Mouse (Mus musculus) megakaryocyte, embryonic 14.5 days (primary cell): ENCODE data around the gene Il23a. TPM values are rescaled to one million over a fixed set of nuclear protein-coding genes. Genes with fewer than 3 reads are reported as not detected.
"Not testable (repeated sequence)": the region's sequence is repeated elsewhere in the genome, so short reads cannot be mapped to it uniquely, and the experiment has no call there.

ENCODE experiments used
- H3K27me3 ChIP-seq: replicated peaks from 2 replicates; pipeline ENCODE3; 2012; ENCODE audit warnings: inconsistent platforms
- H3K36me3 ChIP-seq: replicated peaks from 2 replicates; pipeline ENCODE3; 2012; ENCODE audit warnings: low read length, inconsistent platforms, mixed read lengths
- H3K4me1 ChIP-seq: 2 replicates; pipeline ENCODE4 v1.6.1; 2012; ENCODE audit warnings: inconsistent platforms
- H3K4me3 ChIP-seq: replicated peaks from 2 replicates; pipeline ENCODE3; 2012; ENCODE audit warnings: moderate library complexity, mild to moderate bottlenecking, inconsistent platforms
- H3K9me3 ChIP-seq: 2 replicates; pipeline ENCODE4 v1.6.1; 2012; ENCODE audit warnings: inconsistent platforms
- FLI1 ChIP-seq: IDR thresholded peaks from 2 replicates; pipeline ENCODE4 v1.6.1; 2012; ENCODE audit warnings: low read length, inconsistent platforms, mixed read lengths
- GATA1 ChIP-seq: IDR thresholded peaks from 3 replicates; pipeline ENCODE4 v1.6.1; 2012; ENCODE audit warnings: mixed read lengths, low read length, inconsistent platforms, borderline replicate concordance
- polyA plus RNA-seq: library from polyadenylated mRNA; stranded (reverse); fragments of >175 nt; gene quantifications from 2 replicates; pipeline ENCODE4 v1.2.3, GENCODE M21; 2012; ENCODE audit warnings: low replicate concordance; ENCODE audit not compliant: insufficient read depth

Il23a gene
- polyA plus RNA-seq, 1 experiment: 0.49 TPM

DNA sequence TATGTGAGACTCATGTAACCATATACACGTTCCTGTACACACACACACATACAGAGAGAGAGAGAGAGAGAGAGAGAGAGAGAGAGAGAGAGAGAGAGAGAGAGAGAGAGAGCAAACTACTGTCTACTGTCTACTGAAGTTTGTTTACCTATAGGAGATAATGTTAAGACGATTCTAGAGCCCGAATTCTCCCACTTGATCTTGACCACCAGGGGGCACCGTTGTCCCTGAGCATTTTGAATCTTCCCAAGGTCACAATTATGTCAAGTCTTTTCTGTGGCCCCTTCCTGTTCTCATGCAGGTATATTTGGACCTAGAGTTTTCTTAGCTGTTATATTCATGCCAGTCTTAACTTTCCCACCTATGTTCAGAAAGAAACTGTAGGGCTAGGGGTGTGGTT, 37.0 kb upstream of the Il23a start:
- Histone ChIP-seq H3K4me1 (peaks cover 60% of the 10 kb centered on the region), H3K27me3 (no peaks in the 10 kb centered on the region), H3K9me3 (no peaks in the 10 kb centered on the region), H3K36me3 (no peaks in the 10 kb centered on the region), H3K4me3 (no peak overlapping the region)
- TF ChIP-seq FLI1 (no peak), GATA1 (no peak)

DNA sequence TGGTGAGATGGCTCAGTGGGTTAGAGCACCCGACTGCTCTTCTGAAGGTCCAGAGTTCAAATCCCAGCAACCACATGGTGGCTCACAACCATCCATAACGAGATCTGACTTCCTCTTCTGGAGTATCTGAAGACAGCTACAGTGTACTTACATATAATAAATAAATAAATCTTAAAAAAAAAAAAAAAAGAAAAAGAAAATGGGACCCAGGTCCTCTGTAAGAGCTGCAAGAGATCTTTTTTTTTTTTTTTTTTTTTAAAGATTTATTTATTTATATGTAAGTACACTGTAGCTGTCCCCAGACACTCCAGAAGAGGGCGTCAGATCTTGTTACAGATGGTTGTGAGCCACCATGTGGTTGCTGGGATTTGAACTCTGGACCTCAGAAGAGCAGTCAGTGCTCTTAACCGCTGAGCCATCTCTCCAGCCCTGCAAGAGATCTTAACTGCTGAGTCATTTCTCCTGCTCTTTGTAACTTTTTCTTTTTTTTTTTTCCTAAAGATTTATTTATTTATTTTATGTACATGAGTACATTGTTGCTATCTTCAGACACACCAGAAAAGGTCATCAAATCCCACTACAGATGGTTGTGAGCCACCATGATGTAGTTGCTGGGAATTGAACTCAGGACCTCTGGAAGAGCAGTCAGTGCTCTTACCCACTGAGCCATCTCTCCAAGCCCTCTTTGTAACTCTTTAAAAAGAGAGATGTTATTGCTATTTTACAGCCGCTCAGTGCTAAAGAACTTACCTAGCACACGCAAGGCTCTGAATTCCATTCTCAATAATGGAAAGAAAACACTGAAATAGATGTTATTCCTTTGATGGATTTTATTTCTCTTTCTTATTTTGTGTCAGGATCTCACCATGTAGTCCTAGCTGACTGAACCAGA, 34.1 kb upstream of the Il23a start:
- not testable (repeated sequence) for H3K9me3 ChIP-seq, H3K4me3 ChIP-seq, H3K27me3 ChIP-seq
- peaks cover 17% of the 10 kb centered on the region for H3K36me3 ChIP-seq
- peaks cover 43% of the 10 kb centered on the region for H3K4me1 ChIP-seq

DNA sequence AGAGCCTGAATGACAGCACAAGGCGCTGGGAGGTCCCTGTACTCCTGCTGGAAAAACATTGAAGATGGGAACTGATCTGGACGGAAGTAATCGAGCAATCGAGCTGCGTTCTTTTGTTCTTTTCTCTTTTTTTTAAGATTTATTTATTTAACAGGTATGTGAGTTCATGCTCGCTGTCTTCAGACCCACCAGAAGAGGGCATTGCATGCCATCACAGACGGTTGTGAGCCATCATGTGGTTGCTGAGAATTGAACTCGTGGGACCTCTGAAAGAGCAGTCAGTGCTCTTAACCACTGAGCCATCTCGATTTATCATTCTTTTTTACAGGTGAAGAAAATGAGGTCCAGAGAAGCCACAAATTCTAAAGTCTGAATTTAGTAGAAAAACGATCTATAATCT, 29.1 kb upstream of the Il23a start:
- Histone ChIP-seq H3K27me3 (no peaks in the 10 kb centered on the region), H3K36me3 (peaks cover 45% of the 10 kb centered on the region), H3K4me3 (no peak overlapping the region), H3K4me1 (peaks cover 38% of the 10 kb centered on the region), H3K9me3 (no peaks in the 10 kb centered on the region)
- TF ChIP-seq FLI1 (no peak), GATA1 (no peak)

DNA sequence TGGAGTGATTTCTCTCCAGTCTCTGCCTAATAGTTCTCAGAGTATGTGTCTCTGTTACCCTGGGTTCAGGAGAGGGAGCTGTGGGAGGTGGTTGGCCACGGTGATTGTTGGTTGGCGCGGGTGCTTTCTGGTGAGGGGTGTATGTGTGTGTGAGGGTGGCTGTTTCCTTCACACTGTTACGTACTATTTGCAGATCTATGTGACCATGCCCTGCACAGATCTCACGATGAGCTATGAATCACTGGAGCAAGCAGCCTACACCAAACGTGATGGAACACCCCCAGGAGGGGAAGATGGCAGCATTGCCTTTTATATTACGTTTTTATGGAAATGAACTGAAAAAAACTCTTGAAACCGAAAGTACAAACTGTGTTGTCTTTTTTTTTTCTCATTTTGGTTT, 28.3 kb upstream of the Il23a start:
- Histone ChIP-seq H3K36me3 (peaks cover 45% of the 10 kb centered on the region), H3K27me3 (no peaks in the 10 kb centered on the region), H3K9me3 (no peaks in the 10 kb centered on the region), H3K4me3 (no peak overlapping the region), H3K4me1 (peaks cover 35% of the 10 kb centered on the region)
- TF ChIP-seq GATA1 (no peak), FLI1 (no peak)

DNA sequence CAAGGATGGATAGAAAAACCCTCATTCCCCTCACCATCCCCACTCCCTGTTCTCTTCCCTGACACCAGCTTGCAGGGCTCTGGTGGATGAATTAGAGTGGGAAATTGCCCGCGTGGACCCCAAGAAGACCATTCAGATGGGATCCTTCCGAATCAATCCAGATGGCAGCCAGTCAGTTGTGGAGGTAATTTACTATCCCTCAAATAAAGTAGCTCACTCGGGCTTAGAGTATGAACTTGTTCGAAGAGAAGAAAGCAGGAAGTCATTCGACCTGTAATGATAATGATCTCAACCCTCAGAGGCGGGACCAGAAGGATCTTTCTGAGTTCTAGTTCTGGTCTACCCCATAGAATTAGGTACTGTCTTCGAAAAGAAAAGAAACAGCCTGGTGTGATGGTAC, 25.0 kb upstream of the Il23a start:
- Histone ChIP-seq H3K36me3 (peaks cover 61% of the 10 kb centered on the region), H3K9me3 (no peaks in the 10 kb centered on the region), H3K27me3 (no peaks in the 10 kb centered on the region), H3K4me1 (peaks cover 22% of the 10 kb centered on the region), H3K4me3 (peak overlapping the region; percentile 95)
- no peak for TF ChIP-seq FLI1
- TF ChIP-seq GATA1: no peak

DNA sequence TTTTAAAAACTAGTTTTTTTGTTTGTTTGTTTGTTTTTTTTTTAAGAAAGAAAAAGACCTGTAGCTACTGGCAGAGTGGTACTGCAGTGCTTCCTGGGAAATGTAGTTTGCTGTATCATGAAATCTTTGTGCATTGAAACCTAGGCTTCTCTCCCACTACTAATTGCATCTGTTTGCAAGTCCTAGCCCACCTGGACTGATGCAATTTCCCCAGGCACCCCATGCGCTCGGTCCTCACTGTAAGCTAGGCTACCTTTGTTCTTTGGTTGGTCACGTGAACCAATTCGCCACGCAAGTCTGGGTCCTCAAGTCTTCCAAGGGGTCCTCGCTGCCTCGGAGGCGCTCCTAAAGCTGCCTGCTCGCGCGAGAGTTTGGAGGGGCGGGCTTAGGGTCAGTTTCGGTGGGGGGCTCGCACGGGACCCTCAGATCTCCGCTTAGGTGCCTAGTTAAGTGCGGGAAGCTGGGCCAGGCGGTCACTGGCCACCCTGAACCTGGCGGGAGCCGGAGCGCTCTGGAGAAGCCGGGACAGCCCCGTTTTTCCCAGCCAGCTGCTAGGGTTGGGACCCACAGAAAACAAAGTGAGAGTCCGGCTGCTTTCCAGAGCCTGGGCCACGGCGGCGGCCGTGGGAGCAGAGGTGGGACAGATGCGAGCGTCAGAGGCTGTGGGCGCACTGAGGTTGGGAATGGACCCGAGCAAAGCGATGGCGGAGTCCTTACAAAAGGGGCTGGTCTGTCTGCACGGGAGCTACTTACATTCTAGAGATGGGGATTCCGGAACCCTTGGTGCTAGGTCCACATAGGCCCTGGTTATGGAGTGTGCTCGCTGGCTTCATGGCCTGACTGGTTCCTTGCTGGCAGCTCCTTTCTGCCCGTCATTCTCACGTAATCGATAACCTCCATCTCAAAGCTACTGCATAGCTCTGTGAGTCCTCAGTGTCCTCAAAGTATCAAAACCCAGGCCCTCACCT, 23.9 kb upstream of the Il23a start, which contains the start of gene Cnpy2:
Gene Cnpy2, plus strand, starts transcription at position 319 of the 968 bp plus-strand sequence.
- Histone ChIP-seq H3K4me1 (peaks cover 22% of the 10 kb centered on the region), H3K4me3 (peak within 1 kb of the TSS; percentile 95), H3K9me3 (no peaks in the 10 kb centered on the region), H3K36me3 (peaks cover 62% of the 10 kb centered on the region), H3K27me3 (no peaks in the 10 kb centered on the region)
- no peak for TF ChIP-seq FLI1
- TF ChIP-seq GATA1: no peak

DNA sequence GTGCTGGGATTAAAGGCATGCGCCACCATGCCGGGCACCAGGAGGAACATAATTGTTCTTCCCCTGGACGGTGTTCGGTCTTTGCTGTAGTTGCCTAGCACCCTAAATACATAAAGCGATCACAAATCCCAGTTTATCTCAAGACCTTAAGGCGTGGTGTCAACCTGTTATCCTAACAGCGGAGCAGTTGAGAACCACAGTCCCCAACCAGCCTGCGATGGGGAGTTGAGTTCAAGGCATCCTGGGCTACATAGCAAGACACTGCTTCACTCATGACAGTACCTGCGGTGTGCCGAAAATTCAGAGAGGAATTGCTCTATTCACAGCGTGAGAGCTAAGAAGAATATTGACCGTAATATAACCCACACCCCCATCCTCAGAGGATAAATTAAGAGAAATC, 23.1 kb upstream of the Il23a start:
- Histone ChIP-seq H3K4me3 (peak overlapping the region; percentile 95), H3K36me3 (peaks cover 62% of the 10 kb centered on the region), H3K9me3 (no peaks in the 10 kb centered on the region), H3K27me3 (no peaks in the 10 kb centered on the region), H3K4me1 (peaks cover 22% of the 10 kb centered on the region)
- TF ChIP-seq GATA1 (no peak), FLI1 (no peak)

DNA sequence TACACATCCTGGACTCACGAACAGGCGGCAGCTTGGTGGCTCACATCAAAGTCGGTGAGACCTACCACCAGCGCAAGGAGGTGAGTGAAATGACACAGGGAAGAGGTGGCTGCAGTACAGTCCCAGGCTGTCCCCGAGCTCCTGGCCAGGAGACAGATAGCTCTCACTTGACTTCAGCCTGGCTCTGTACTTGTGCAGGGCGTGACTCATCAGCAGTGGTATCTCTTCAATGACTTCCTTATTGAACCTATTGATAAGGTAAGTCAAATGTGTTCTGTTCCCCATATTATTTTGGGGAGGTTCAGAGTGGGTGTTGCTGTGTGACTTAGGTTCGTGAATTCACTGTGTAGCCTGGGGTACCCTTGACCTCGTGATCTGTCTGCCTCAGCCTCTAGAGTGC, 17.0 kb upstream of the Il23a start:
- TF ChIP-seq FLI1 (no peak), GATA1 (no peak)
- Histone ChIP-seq H3K4me3 (no peak overlapping the region), H3K27me3 (no peaks in the 10 kb centered on the region), H3K4me1 (peaks cover 15% of the 10 kb centered on the region), H3K9me3 (no peaks in the 10 kb centered on the region), H3K36me3 (peaks cover 97% of the 10 kb centered on the region)

DNA sequence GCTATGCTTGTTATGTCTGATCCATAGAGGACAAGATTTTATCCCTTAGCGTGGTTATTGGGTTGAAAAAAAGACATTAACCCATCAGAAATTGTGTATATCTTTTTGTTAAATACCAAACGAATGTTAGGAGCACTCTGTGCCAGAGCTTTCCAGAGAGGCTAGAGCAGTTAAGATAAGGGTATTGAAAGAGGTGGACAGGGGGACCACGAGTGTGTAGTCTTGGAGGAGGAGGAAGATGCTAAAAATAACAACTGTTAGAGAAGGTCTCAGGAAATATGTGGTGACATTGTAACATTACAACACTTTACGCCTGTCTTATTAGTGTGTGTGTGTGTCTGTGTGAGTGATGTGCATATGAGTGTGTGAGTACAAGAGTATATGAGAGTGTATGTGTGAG, 12.3 kb upstream of the Il23a start:
- H3K4me1 ChIP-seq: peaks cover 22% of the 10 kb centered on the region
- H3K9me3 ChIP-seq: no peaks in the 10 kb centered on the region
- no peaks in the 10 kb centered on the region for H3K27me3 ChIP-seq
- no peak overlapping the region for H3K4me3 ChIP-seq
- TF ChIP-seq FLI1 (no peak), GATA1 (no peak)
- H3K36me3 ChIP-seq: peaks cover 92% of the 10 kb centered on the region

DNA sequence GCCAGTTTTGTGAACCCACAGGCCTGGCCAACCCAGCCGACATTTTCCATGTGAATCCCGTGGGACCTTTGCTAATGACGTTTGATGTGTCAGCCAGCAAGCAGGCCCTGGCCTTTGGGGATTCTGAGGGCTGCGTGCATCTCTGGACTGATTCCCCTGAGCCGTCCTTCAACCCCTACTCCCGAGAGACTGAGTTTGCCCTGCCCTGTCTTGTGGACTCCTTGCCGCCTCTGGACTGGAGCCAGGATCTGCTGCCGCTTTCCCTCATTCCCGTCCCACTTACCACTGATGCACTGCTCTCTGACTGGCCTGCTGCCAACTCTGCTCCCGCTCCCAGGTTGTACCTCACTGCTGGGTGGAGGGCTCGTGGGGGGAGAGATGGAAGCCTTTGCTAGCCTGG, 11.6 kb upstream of the Il23a start:
- Histone ChIP-seq H3K36me3 (peaks cover 92% of the 10 kb centered on the region), H3K27me3 (no peaks in the 10 kb centered on the region), H3K9me3 (no peaks in the 10 kb centered on the region), H3K4me3 (no peak overlapping the region), H3K4me1 (peaks cover 22% of the 10 kb centered on the region)
- no peak for TF ChIP-seq FLI1
- no peak for TF ChIP-seq GATA1
